In genomic region chr16:20108961-20109360, GRCm38 (mm10) we compare ENCODE assay signal across 15 mouse cellular contexts. TPM values are rescaled to one million over a fixed set of nuclear protein-coding genes. Genes with fewer than 3 reads are reported as not detected.
DNase-seq lines count a peak whose midpoint lies in the region; ATAC-seq and TF ChIP-seq lines count a peak whose summit lies in the region.
"Had no signal": no experiment of that assay in that cellular context is flagged by ENCODE, and none has a peak within 500 bp of the region (broad histone marks: within the 10 kb centered on the region; RNA-seq: fewer than 3 reads in every experiment).

No protein-coding gene starts in this region.

- no peak overlapping the region for H3K4me3 ChIP-seq in forebrain, embryonic 13.5 days
- H3K4me3 ChIP-seq in forebrain, postnatal 0 days (ENCODE audit: low read depth, low read length): no peak overlapping the region
- no peak overlapping the region for H3K4me3 ChIP-seq in testis, adult 2 months (ENCODE audit: control insufficient read depth, low read depth, low read length)
- H3K4me3 ChIP-seq: heart, embryonic 15.5 days; lung, embryonic 15.5 days had no signal

- intact Hi-C loops in left cerebral cortex, postnatal 4 days (cut with DNase I): no loop called here
- intact Hi-C loops in left cerebral cortex, postnatal 10 days (cut with DNase I): no loop called here

- H3K4me1 ChIP-seq in forebrain, embryonic 13.5 days: peaks cover 4% of the 10 kb centered on the region; the same call in 1 of the 2 replicates
- no peaks in the 10 kb centered on the region; the same call in 1 of the 2 replicates for H3K4me1 ChIP-seq in forebrain, postnatal 0 days (ENCODE audit: insufficient read depth)
- peaks cover 2% of the 10 kb centered on the region; the same call in 1 of the 2 replicates for H3K4me1 ChIP-seq in testis, adult 2 months (ENCODE audit: control insufficient read depth, insufficient read depth, low read length)
- H3K4me1 ChIP-seq: heart, embryonic 15.5 days; lung, embryonic 15.5 days had no signal

- DNase-seq in forebrain, postnatal 0 days: no peak
- peak; percentile 2 for DNase-seq in left cerebral cortex, postnatal 4 days
- DNase-seq in left cerebral cortex, postnatal 10 days (ENCODE audit: extremely low spot score in 1 of 2, low spot score in 2 of 2): no peak
- no peak for DNase-seq in testis, postnatal 10 days (ENCODE audit: low spot score)
- DNase-seq in adipocyte (ENCODE audit: low spot score): no peak
- DNase-seq in spleen, postnatal 4 days (ENCODE audit: low spot score in 2 of 2): no peak
- DNase-seq: cerebellum, adult 2 months; embryo, embryonic 11 days; gastrocnemius, postnatal 10 days; kidney, postnatal 4 days had no signal

- H3K9me3 ChIP-seq in forebrain, embryonic 13.5 days (replicated peaks): peaks cover 3% of the 10 kb centered on the region; the same call in 1 of the 2 replicates
- H3K9me3 ChIP-seq in forebrain, postnatal 0 days (ENCODE audit: low read length): no peaks in the 10 kb centered on the region
- H3K9me3 ChIP-seq: heart, embryonic 15.5 days had no signal

- peak; percentile 30; the same call in 1 of the 2 replicates for ATAC-seq in forebrain, embryonic 13.5 days
- no peak for ATAC-seq in forebrain, postnatal 0 days

- H3K36me3 ChIP-seq in forebrain, embryonic 13.5 days (ENCODE audit: poor library complexity, severe bottlenecking): peaks cover 76% of the 10 kb centered on the region
- peaks cover 49% of the 10 kb centered on the region for H3K36me3 ChIP-seq in forebrain, postnatal 0 days (ENCODE audit: insufficient read depth)
- peaks cover 2% of the 10 kb centered on the region; the same call in 1 of the 2 replicates for H3K36me3 ChIP-seq in testis, adult 2 months (ENCODE audit: control insufficient read depth, insufficient read depth, low read length)

- TF ChIP-seq CTCF in forebrain, postnatal 0 days (IDR thresholded peaks at IDR 0.05; ENCODE audit: low read depth): no peak
- peak; percentile 46; the same call in 1 of the 2 replicates for TF ChIP-seq CTCF in testis, adult 2 months (IDR thresholded peaks at IDR 0.05; ENCODE audit: control insufficient read depth, insufficient read depth, insufficient replicate concordance, low read depth, low read length)

- WGBS in forebrain, embryonic 13.5 days: 95% methylated on average over 6 of the region's 6 CpGs
- 96% methylated on average over 6 of the region's 6 CpGs for WGBS in forebrain, postnatal 0 days

- no peaks in the 10 kb centered on the region for H3K27me3 ChIP-seq in forebrain, embryonic 13.5 days
- H3K27me3 ChIP-seq in forebrain, postnatal 0 days (ENCODE audit: insufficient read depth, low read length): no peaks in the 10 kb centered on the region
- H3K27me3 ChIP-seq in testis, adult 2 months (ENCODE audit: control insufficient read depth, insufficient read depth, low read length): no peaks in the 10 kb centered on the region
- H3K27me3 ChIP-seq: heart, embryonic 15.5 days; lung, embryonic 15.5 days had no signal

- H3K27ac ChIP-seq in forebrain, embryonic 13.5 days: no peak overlapping the region
- no peak overlapping the region for H3K27ac ChIP-seq in forebrain, postnatal 0 days (ENCODE audit: low read depth, low read length)
- H3K27ac ChIP-seq in testis, adult 2 months (ENCODE audit: control insufficient read depth, insufficient read depth, low read depth, low read length): no peak overlapping the region
- H3K27ac ChIP-seq: heart, embryonic 15.5 days; hindbrain, embryonic 14.5 days; lung, embryonic 15.5 days had no signal

- no peak overlapping the region for H3K9ac ChIP-seq in forebrain, embryonic 13.5 days
- H3K9ac ChIP-seq in forebrain, postnatal 0 days: no peak overlapping the region
- H3K9ac ChIP-seq: heart, embryonic 15.5 days; hindbrain, embryonic 14.5 days; lung, embryonic 15.5 days had no signal

- no peak for TF ChIP-seq POLR2A in testis, adult 2 months (IDR thresholded peaks at IDR 0.05; ENCODE audit: control insufficient read depth, low read depth, low read length)

- no peak overlapping the region for H3K4me2 ChIP-seq in forebrain, embryonic 13.5 days
- H3K4me2 ChIP-seq in forebrain, postnatal 0 days (ENCODE audit: low read depth): no peak overlapping the region
- H3K4me2 ChIP-seq: heart, embryonic 15.5 days; hindbrain, embryonic 14.5 days; lung, embryonic 15.5 days had no signal

RNA-seq across cellular contexts. Expression of gene Klhl24, which starts 11.6 kb away (rescaled TPM):
- polyA plus RNA-seq in forebrain, embryonic 13.5 days (2015; fragmentation: Nextera tagmentation; extraction: Ambion mirVana): 54.2 and 59.3 TPM in 2 replicates
- 97.9 and 130 TPM in 2 replicates for total RNA-seq in forebrain, postnatal 0 days (2014; rRNA removed)
- polyA plus RNA-seq in forebrain, postnatal 0 days (2015; fragmentation: Nextera tagmentation; extraction: Ambion mirVana): 32.2 and 43.1 TPM in 2 replicates
- 10 to 100 TPM; 73.1 to 73.4 TPM for total RNA-seq in left cerebral cortex, postnatal 4 days (2021)
- 10 to 100 TPM; 76.6 to 76.8 TPM for total RNA-seq in left cerebral cortex, postnatal 10 days (2021)
- 19.2 and 22.6 TPM in 2 replicates for polyA plus RNA-seq in testis, adult 2 months (2012; rRNA removed)

RNA-seq across cellular contexts. Expression of gene Yeats2, which starts 31.9 kb away (rescaled TPM):
- polyA plus RNA-seq in forebrain, embryonic 13.5 days (2015; fragmentation: Nextera tagmentation; extraction: Ambion mirVana): 24.6 and 27.6 TPM in 2 replicates
- total RNA-seq in forebrain, postnatal 0 days (2014; rRNA removed): 36.0 and 43.9 TPM in 2 replicates
- 5.6 and 10.1 TPM in 2 replicates for polyA plus RNA-seq in forebrain, postnatal 0 days (2015; fragmentation: Nextera tagmentation; extraction: Ambion mirVana)
- total RNA-seq in left cerebral cortex, postnatal 4 days (2021): 10 to 100 TPM; 61.1 to 65.8 TPM
- total RNA-seq in left cerebral cortex, postnatal 10 days (2021): 10 to 100 TPM; 44.2 to 47.2 TPM
- polyA plus RNA-seq in testis, adult 2 months (2012; rRNA removed): 8.1 and 8.6 TPM in 2 replicates
